Mouse (Mus musculus): ENCODE data around the gene Daglb. TPM values are rescaled to one million over a fixed set of nuclear protein-coding genes. Genes with fewer than 3 reads are reported as not detected.
A peak's percentile ranks its signal among the peaks of the same experiment; 100 is the strongest.

Gene Daglb
- polyA plus RNA-seq (2015; fragmentation: Nextera tagmentation; extraction: Ambion mirVana) = 8.8 and 9.2 TPM in 2 replicates

- no peaks in the 10 kb centered on the region for H3K9me3 ChIP-seq (replicated peaks)
- H3K27ac ChIP-seq = peak within 1 kb of the TSS; percentile 66
- peaks cover 41% of the 10 kb centered on the region for H3K4me1 ChIP-seq (replicated peaks)
- peak; percentile 94 for ATAC-seq (ENCODE audit: low read depth)
- peak within 1 kb of the TSS; percentile 86 for H3K4me3 ChIP-seq (replicated peaks)
- H3K9ac ChIP-seq = peak within 1 kb of the TSS; percentile 89
- H3K4me2 ChIP-seq = peak within 1 kb of the TSS; percentile 86
- peaks cover 28% of the 10 kb centered on the region for H3K36me3 ChIP-seq
- WGBS (ENCODE audit: insufficient replicate concordance) = 4% methylated on average over 43 of the region's 43 CpGs
- H3K27me3 ChIP-seq = 0 out of 2 replicates have a peak, but pooled peaks cover 5% of the 10 kb centered on the region
- peak; percentile 86 for DNase-seq
Measured at GRCm38 (mm10) chr5:143464100-143464756, at the start of gene Daglb. Gene Daglb (plus strand): TSS chr5:143464584.

- WGBS (ENCODE audit: insufficient replicate concordance) = 53% methylated on average over 4 of the region's 4 CpGs
- no peak for ATAC-seq (ENCODE audit: low read depth)
- Histone ChIP-seq H3K4me3 (replicated peaks) (no peak overlapping the region), H3K4me1 (replicated peaks) (no peaks in the 10 kb centered on the region), H3K27me3 (no peaks in the 10 kb centered on the region), H3K9me3 (replicated peaks) (no peaks in the 10 kb centered on the region), H3K9ac (no peak overlapping the region), H3K36me3 (peaks cover 66% of the 10 kb centered on the region), H3K4me2 (no peak overlapping the region), H3K27ac (no peak overlapping the region)
- DNase-seq = no peak
Measured at GRCm38 (mm10) chr5:143421484-143421883, 42.9 kb upstream of the Daglb start.

- no peak overlapping the region for H3K27ac ChIP-seq
- ATAC-seq (ENCODE audit: low read depth) (no peak), DNase-seq (no peak)
- H3K4me1 ChIP-seq (replicated peaks) = no peaks in the 10 kb centered on the region
- no peak overlapping the region for H3K9ac ChIP-seq
- H3K4me3 ChIP-seq (replicated peaks) = no peak overlapping the region
- H3K4me2 ChIP-seq = no peak overlapping the region
- H3K36me3 ChIP-seq = peaks cover 51% of the 10 kb centered on the region
- no peaks in the 10 kb centered on the region for H3K27me3 ChIP-seq
- H3K9me3 ChIP-seq (replicated peaks) = no peaks in the 10 kb centered on the region
- WGBS (ENCODE audit: insufficient replicate concordance) = 75% methylated on average over 4 of the region's 4 CpGs
Measured at GRCm38 (mm10) chr5:143422990-143423389, 41.4 kb upstream of the Daglb start.

GRCm38 (mm10) chr5:143423899-143424519, 40.4 kb upstream of the Daglb start:
- no peak overlapping the region for H3K4me3 ChIP-seq (replicated peaks)
- H3K9me3 ChIP-seq (replicated peaks) = no peaks in the 10 kb centered on the region
- WGBS (ENCODE audit: insufficient replicate concordance) = 17% methylated on average over 6 of the region's 6 CpGs
- DNase-seq = peak; percentile 39
- H3K9ac ChIP-seq = no peak overlapping the region
- H3K36me3 ChIP-seq = peaks cover 41% of the 10 kb centered on the region
- H3K4me2 ChIP-seq = no peak overlapping the region
- ATAC-seq (ENCODE audit: low read depth) = 0 out of 2 replicates have a peak, but pooled peaks have one; percentile 51
- no peaks in the 10 kb centered on the region for H3K4me1 ChIP-seq (replicated peaks)
- H3K27me3 ChIP-seq = no peaks in the 10 kb centered on the region
- H3K27ac ChIP-seq = no peak overlapping the region

- peak; percentile 64 for DNase-seq
- peak; percentile 57; the same call in 1 of the 2 replicates for ATAC-seq (ENCODE audit: low read depth)
- no peaks in the 10 kb centered on the region for H3K36me3 ChIP-seq
- no peak overlapping the region for H3K27ac ChIP-seq
- H3K4me1 ChIP-seq (replicated peaks) = no peaks in the 10 kb centered on the region
- H3K4me2 ChIP-seq = no peak overlapping the region
- H3K4me3 ChIP-seq (replicated peaks) = no peak overlapping the region
- under 1% methylated on average over 4 of the region's 4 CpGs for WGBS (ENCODE audit: insufficient replicate concordance)
- no peaks in the 10 kb centered on the region for H3K27me3 ChIP-seq
- H3K9ac ChIP-seq = no peak overlapping the region
- no peaks in the 10 kb centered on the region for H3K9me3 ChIP-seq (replicated peaks)
Measured at GRCm38 (mm10) chr5:143434421-143434820, 30.0 kb upstream of the Daglb start.

- Histone ChIP-seq H3K27me3 (no peaks in the 10 kb centered on the region), H3K9ac (no peak overlapping the region), H3K4me3 (replicated peaks) (no peak overlapping the region), H3K4me1 (replicated peaks) (no peaks in the 10 kb centered on the region), H3K36me3 (no peaks in the 10 kb centered on the region), H3K27ac (no peak overlapping the region), H3K9me3 (replicated peaks) (no peaks in the 10 kb centered on the region), H3K4me2 (no peak overlapping the region)
- WGBS (ENCODE audit: insufficient replicate concordance) = 52% methylated on average over 3 of the region's 3 CpGs
- DNase-seq = no peak
- ATAC-seq (ENCODE audit: low read depth) = no peak
Measured at GRCm38 (mm10) chr5:143441298-143441697, 23.1 kb upstream of the Daglb start.

GRCm38 (mm10) chr5:143441753-143442152, 22.6 kb upstream of the Daglb start:
- H3K27ac ChIP-seq = no peak overlapping the region
- no peak overlapping the region for H3K9ac ChIP-seq

GRCm38 (mm10) chr5:143463671-143464070, 713 bp upstream of the Daglb start:
- H3K27ac ChIP-seq = peak overlapping the region; percentile 66
- 0 out of 2 replicates have a peak, but pooled peaks cover 5% of the 10 kb centered on the region for H3K27me3 ChIP-seq
- WGBS (ENCODE audit: insufficient replicate concordance) = 81% methylated on average over 11 of the region's 11 CpGs
- H3K36me3 ChIP-seq = peaks cover 23% of the 10 kb centered on the region
- peak overlapping the region; percentile 86 for H3K4me3 ChIP-seq (replicated peaks)
- peaks cover 41% of the 10 kb centered on the region for H3K4me1 ChIP-seq (replicated peaks)
- no peaks in the 10 kb centered on the region for H3K9me3 ChIP-seq (replicated peaks)
- ATAC-seq (ENCODE audit: low read depth) (no peak), DNase-seq (no peak)
- peak overlapping the region; percentile 86 for H3K4me2 ChIP-seq
- peak overlapping the region; percentile 89 for H3K9ac ChIP-seq

More at GRCm38 (mm10) chr5:143441753-143442152, 22.6 kb upstream of the Daglb start:
- ATAC-seq (ENCODE audit: low read depth) (no peak), DNase-seq (no peak)
- H3K4me1 ChIP-seq (replicated peaks) = no peaks in the 10 kb centered on the region
- H3K36me3 ChIP-seq = no peaks in the 10 kb centered on the region
- H3K4me2 ChIP-seq = no peak overlapping the region
- no peaks in the 10 kb centered on the region for H3K9me3 ChIP-seq (replicated peaks)
- WGBS (ENCODE audit: insufficient replicate concordance) = 54% methylated on average over 12 of the region's 12 CpGs
- no peak overlapping the region for H3K4me3 ChIP-seq (replicated peaks)
- H3K27me3 ChIP-seq = no peaks in the 10 kb centered on the region

- Histone ChIP-seq H3K36me3 (peaks cover 33% of the 10 kb centered on the region), H3K27me3 (0 out of 2 replicates have a peak, but pooled peaks cover 5% of the 10 kb centered on the region), H3K4me1 (replicated peaks) (peaks cover 41% of the 10 kb centered on the region), H3K9ac (peak overlapping the region; percentile 89), H3K27ac (peak overlapping the region; percentile 66), H3K9me3 (replicated peaks) (no peaks in the 10 kb centered on the region), H3K4me3 (replicated peaks) (peak overlapping the region; percentile 86), H3K4me2 (peak overlapping the region; percentile 86)
- DNase-seq = no peak
- WGBS (ENCODE audit: insufficient replicate concordance) = under 1% methylated on average over 20 of the region's 20 CpGs
- ATAC-seq (ENCODE audit: low read depth) = peak; percentile 67
Measured at GRCm38 (mm10) chr5:143464757-143465118, 354 bp downstream of the Daglb start.

- ATAC-seq (ENCODE audit: low read depth) = peak; percentile 70
- H3K27ac ChIP-seq = peak overlapping the region; percentile 66
Measured at GRCm38 (mm10) chr5:143465156-143466085, 1.0 kb downstream of the Daglb start.

More at GRCm38 (mm10) chr5:143465156-143466085, 1.0 kb downstream of the Daglb start:
- peak overlapping the region; percentile 86 for H3K4me2 ChIP-seq
- H3K4me1 ChIP-seq (replicated peaks) = peaks cover 42% of the 10 kb centered on the region
- H3K9me3 ChIP-seq (replicated peaks) = no peaks in the 10 kb centered on the region
- peak overlapping the region; percentile 89 for H3K9ac ChIP-seq
- peaks cover 39% of the 10 kb centered on the region for H3K36me3 ChIP-seq
- 0 out of 2 replicates have a peak, but pooled peaks cover 5% of the 10 kb centered on the region for H3K27me3 ChIP-seq
- peak overlapping the region; percentile 86 for H3K4me3 ChIP-seq (replicated peaks)
- WGBS (ENCODE audit: insufficient replicate concordance) = 15% methylated on average over 23 of the region's 23 CpGs
- DNase-seq = peak; percentile 48
